Mouse (Mus musculus): ENCODE measurements around the gene Scoc. TPM values are rescaled to one million over a fixed set of nuclear protein-coding genes. Genes with fewer than 3 reads are reported as not detected.

The Scoc gene
- polyA plus RNA-seq, 1 experiment from 2014 or later, result 45.7 TPM

- no peak overlapping the region for H3K27ac ChIP-seq (ENCODE audit: low read length)
- peaks cover 9% of the 10 kb centered on the region for H3K4me1 ChIP-seq (ENCODE audit: control insufficient read depth, low read depth, low read length)
- no peaks in the 10 kb centered on the region for H3K9me3 ChIP-seq (replicated peaks; ENCODE audit: control insufficient read depth, low read length)
- no peak overlapping the region for H3K9ac ChIP-seq (ENCODE audit: low read depth, low read length)
- H3K36me3 ChIP-seq (ENCODE audit: control insufficient read depth, insufficient read depth), result no peaks in the 10 kb centered on the region
- WGBS (ENCODE audit: insufficient replicate concordance), result 9% methylated on average over 14 of the region's 14 CpGs
- peaks cover 32% of the 10 kb centered on the region for H3K27me3 ChIP-seq (ENCODE audit: control insufficient read depth, insufficient read depth, low read depth, low read length)
- H3K4me2 ChIP-seq (ENCODE audit: low read depth, low read length), result peak overlapping the region; percentile 53
- no peak for ATAC-seq (ENCODE audit: low read depth)
- H3K4me3 ChIP-seq (ENCODE audit: low read depth, low read length), result peak overlapping the region; percentile 45
Measured at GRCm38 (mm10) chr8:83390006-83390701, 68.0 kb downstream of the Scoc start.

- Histone ChIP-seq H3K4me1 (ENCODE audit: control insufficient read depth, low read depth, low read length) (peaks cover 9% of the 10 kb centered on the region), H3K9ac (ENCODE audit: low read depth, low read length) (no peak within 1 kb of the TSS), H3K4me2 (ENCODE audit: low read depth, low read length) (peak within 1 kb of the TSS; percentile 53), H3K27me3 (ENCODE audit: control insufficient read depth, insufficient read depth, low read depth, low read length) (peaks cover 32% of the 10 kb centered on the region), H3K27ac (ENCODE audit: low read length) (no peak within 1 kb of the TSS), H3K9me3 (replicated peaks; ENCODE audit: control insufficient read depth, low read length) (no peaks in the 10 kb centered on the region), H3K36me3 (ENCODE audit: control insufficient read depth, insufficient read depth) (no peaks in the 10 kb centered on the region), H3K4me3 (ENCODE audit: low read depth, low read length) (peak within 1 kb of the TSS; percentile 45)
- WGBS (ENCODE audit: insufficient replicate concordance), result 3% methylated on average over 41 of the region's 41 CpGs
- ATAC-seq (ENCODE audit: low read depth), result peak; percentile 43; the same call in 1 of the 2 replicates
Measured at GRCm38 (mm10) chr8:83389316-83390005, 68.7 kb downstream of the Scoc start, which contains the start of gene Clgn. TSS of gene Clgn (plus strand) at chr8:83389867.

GRCm38 (mm10) chr8:83382850-83383249 lies 75.3 kb downstream of the Scoc start:
- no peak overlapping the region for H3K4me2 ChIP-seq (ENCODE audit: low read depth, low read length)
- 14% methylated on average over 2 of the region's 2 CpGs for WGBS (ENCODE audit: insufficient replicate concordance)
- H3K36me3 ChIP-seq (ENCODE audit: control insufficient read depth, insufficient read depth), result no peaks in the 10 kb centered on the region
- H3K4me3 ChIP-seq (ENCODE audit: low read depth, low read length), result no peak overlapping the region
- ATAC-seq (ENCODE audit: low read depth), result no peak
- H3K27ac ChIP-seq (ENCODE audit: low read length), result no peak overlapping the region
- H3K4me1 ChIP-seq (ENCODE audit: control insufficient read depth, low read depth, low read length), result no peaks in the 10 kb centered on the region
- H3K9ac ChIP-seq (ENCODE audit: low read depth, low read length), result no peak overlapping the region
- H3K27me3 ChIP-seq (ENCODE audit: control insufficient read depth, insufficient read depth, low read depth, low read length), result peaks cover 3% of the 10 kb centered on the region
- no peaks in the 10 kb centered on the region for H3K9me3 ChIP-seq (replicated peaks; ENCODE audit: control insufficient read depth, low read length)

- H3K36me3 ChIP-seq (ENCODE audit: control insufficient read depth, insufficient read depth), result no peaks in the 10 kb centered on the region
- no peak overlapping the region for H3K9ac ChIP-seq (ENCODE audit: low read depth, low read length)
- H3K4me2 ChIP-seq (ENCODE audit: low read depth, low read length), result no peak overlapping the region
- no peaks in the 10 kb centered on the region for H3K9me3 ChIP-seq (replicated peaks; ENCODE audit: control insufficient read depth, low read length)
- H3K27me3 ChIP-seq (ENCODE audit: control insufficient read depth, insufficient read depth, low read depth, low read length), result no peaks in the 10 kb centered on the region
- no peak overlapping the region for H3K4me3 ChIP-seq (ENCODE audit: low read depth, low read length)
- H3K27ac ChIP-seq (ENCODE audit: low read length), result no peak overlapping the region
- no peaks in the 10 kb centered on the region for H3K4me1 ChIP-seq (ENCODE audit: control insufficient read depth, low read depth, low read length)
- ATAC-seq (ENCODE audit: low read depth), result no peak
- 66% methylated on average over 2 of the region's 2 CpGs for WGBS (ENCODE audit: insufficient replicate concordance)
Measured at GRCm38 (mm10) chr8:83381016-83381415, 77.2 kb downstream of the Scoc start.

- H3K4me2 ChIP-seq (ENCODE audit: low read depth, low read length), result no peak overlapping the region
- no peak overlapping the region for H3K4me3 ChIP-seq (ENCODE audit: low read depth, low read length)
- no peaks in the 10 kb centered on the region for H3K4me1 ChIP-seq (ENCODE audit: control insufficient read depth, low read depth, low read length)
- no peaks in the 10 kb centered on the region for H3K36me3 ChIP-seq (ENCODE audit: control insufficient read depth, insufficient read depth)
- 31% methylated on average over 4 of the region's 4 CpGs for WGBS (ENCODE audit: insufficient replicate concordance)
- H3K27me3 ChIP-seq (ENCODE audit: control insufficient read depth, insufficient read depth, low read depth, low read length), result no peaks in the 10 kb centered on the region
- H3K27ac ChIP-seq (ENCODE audit: low read length), result no peak overlapping the region
- no peaks in the 10 kb centered on the region for H3K9me3 ChIP-seq (replicated peaks; ENCODE audit: control insufficient read depth, low read length)
- no peak for ATAC-seq (ENCODE audit: low read depth)
- H3K9ac ChIP-seq (ENCODE audit: low read depth, low read length), result no peak overlapping the region
Measured at GRCm38 (mm10) chr8:83380141-83380540, 78.0 kb downstream of the Scoc start.

Other genes starting within 250 kb of the Scoc start
- not detected in 2 replicates for gene Ucp1, start 168.0 kb downstream of the Scoc start, polyA plus RNA-seq (2015; fragmentation: Nextera tagmentation; extraction: Ambion mirVana)
- gene Elmod2, start 125.9 kb downstream of the Scoc start, polyA plus RNA-seq (2015; fragmentation: Nextera tagmentation; extraction: Ambion mirVana), result 5.8 and 6.4 TPM in 2 replicates
- not detected in 2 replicates for gene Mgat4d, start 109.9 kb downstream of the Scoc start, polyA plus RNA-seq (2015; fragmentation: Nextera tagmentation; extraction: Ambion mirVana)
- 0.20 and 0.30 TPM in 2 replicates for gene Clgn, start 68.5 kb downstream of the Scoc start, polyA plus RNA-seq (2015; fragmentation: Nextera tagmentation; extraction: Ambion mirVana)
- gene Olfr370, start 77.4 kb upstream of the Scoc start, polyA plus RNA-seq (2015; fragmentation: Nextera tagmentation; extraction: Ambion mirVana), result not detected in 2 replicates
- 214 and 230 TPM in 2 replicates for gene Ndufb7, start 108.3 kb upstream of the Scoc start, polyA plus RNA-seq (2015; fragmentation: Nextera tagmentation; extraction: Ambion mirVana)
- 323 and 347 TPM in 2 replicates for gene Tecr, start 149.6 kb upstream of the Scoc start, polyA plus RNA-seq (2015; fragmentation: Nextera tagmentation; extraction: Ambion mirVana)
- gene Dnajb1, start 149.8 kb upstream of the Scoc start, polyA plus RNA-seq (2015; fragmentation: Nextera tagmentation; extraction: Ambion mirVana), result 50.1 and 51.7 TPM in 2 replicates
- 47.0 and 48.6 TPM in 2 replicates for gene Gipc1, start 194.3 kb upstream of the Scoc start, polyA plus RNA-seq (2015; fragmentation: Nextera tagmentation; extraction: Ambion mirVana)
- 0.12 and 0.53 TPM in 2 replicates for gene Ptger1, start 208.3 kb upstream of the Scoc start, polyA plus RNA-seq (2015; fragmentation: Nextera tagmentation; extraction: Ambion mirVana)
- 9.6 and 9.8 TPM in 2 replicates for gene Pkn1, start 240.8 kb upstream of the Scoc start, polyA plus RNA-seq (2015; fragmentation: Nextera tagmentation; extraction: Ambion mirVana)